Mouse (Mus musculus) embryonic fibroblast, embryonic 13.5 days (primary cell): ENCODE results near the gene Wsb1. TPM values are rescaled to one million over a fixed set of nuclear protein-coding genes. Genes with fewer than 3 reads are reported as not detected.

Experiments used
- H3K27ac ChIP-seq: 2 replicates; pipeline ENCODE4 v1.5.1; 2012; ENCODE audit warnings: low read length, control low read depth, inconsistent platforms; ENCODE audit not compliant: insufficient read depth
- H3K4me1 ChIP-seq: 2 replicates; pipeline ENCODE4 v1.6.1; 2011; ENCODE audit warnings: low read length; ENCODE audit not compliant: control insufficient read depth, insufficient read depth
- H3K4me3 ChIP-seq: 2 replicates; pipeline ENCODE4 v1.5.1; 2011; ENCODE audit warnings: mild to moderate bottlenecking, control low read depth, low read length; ENCODE audit not compliant: insufficient read depth
- CTCF ChIP-seq: IDR thresholded peaks from 2 replicates; pipeline ENCODE4 v1.5.1; 2011; ENCODE audit warnings: mild to moderate bottlenecking, control low read depth, low read length, moderate library complexity, borderline replicate concordance; ENCODE audit not compliant: insufficient read depth
- POLR2A ChIP-seq: IDR thresholded peaks from 2 replicates; pipeline ENCODE4 v1.6.1; 2011; ENCODE audit warnings: low read depth, mild to moderate bottlenecking, control low read depth, low read length, moderate library complexity
- polyA plus RNA-seq: library from polyadenylated mRNA; stranded (reverse); fragments of >200 nt; gene quantifications from 2 replicates; pipeline ENCODE4 v1.2.4, GENCODE M21; 2011; ENCODE audit warnings: low read depth; ENCODE audit not compliant: missing spikeins, insufficient read length

Gene Wsb1
- polyA plus RNA-seq, 1 experiment = 261 TPM

DNA sequence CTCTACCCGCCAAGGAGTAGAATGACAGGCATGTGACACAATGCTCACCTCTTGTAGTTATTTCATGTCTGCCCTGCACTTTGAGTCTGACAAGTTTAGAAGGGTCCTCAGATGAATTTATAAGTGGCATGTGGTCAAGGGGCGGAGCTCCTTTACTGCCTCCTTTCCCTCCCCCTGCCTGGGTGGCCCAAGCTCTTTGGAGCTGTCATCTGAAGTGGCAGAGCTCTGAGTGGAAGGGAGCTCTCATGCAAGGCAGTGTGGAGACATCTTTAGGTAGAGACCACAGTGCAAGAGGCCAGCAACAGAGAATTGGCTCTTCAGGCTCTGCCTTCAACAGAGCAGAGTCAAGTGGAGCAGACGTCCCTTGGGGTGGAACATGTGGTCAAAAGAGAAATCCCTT, 50.0 kb downstream of the Wsb1 start:
- no peaks in the 10 kb centered on the region for H3K4me1 ChIP-seq
- TF ChIP-seq POLR2A = no peak
- TF ChIP-seq CTCF = no peak
- no peak overlapping the region for H3K27ac ChIP-seq
- H3K4me3 ChIP-seq = no peak overlapping the region

DNA sequence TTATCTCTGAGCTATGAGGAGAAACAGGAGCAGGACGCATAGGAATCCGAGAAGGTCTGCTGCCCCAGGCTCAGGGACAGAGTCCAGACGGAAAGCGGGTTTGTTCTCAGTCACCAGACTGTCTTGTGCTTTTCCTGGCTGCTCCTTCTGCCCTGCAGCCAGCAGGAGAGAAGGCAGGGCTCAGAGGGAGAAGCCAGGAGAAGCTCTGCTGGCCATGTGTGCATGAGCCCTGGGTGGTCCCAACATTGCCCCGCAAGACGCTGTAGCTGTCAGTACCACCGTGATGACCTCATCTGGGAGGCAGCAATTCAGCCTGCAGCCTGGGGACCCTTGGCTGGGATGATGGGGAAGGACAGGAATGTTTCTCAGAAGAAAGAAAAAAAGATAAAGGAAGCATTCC, 54.0 kb downstream of the Wsb1 start:
- no peak for TF ChIP-seq CTCF
- TF ChIP-seq POLR2A = no peak
- Histone ChIP-seq H3K4me3 (no peak overlapping the region), H3K27ac (no peak overlapping the region), H3K4me1 (peaks cover 6% of the 10 kb centered on the region)

DNA sequence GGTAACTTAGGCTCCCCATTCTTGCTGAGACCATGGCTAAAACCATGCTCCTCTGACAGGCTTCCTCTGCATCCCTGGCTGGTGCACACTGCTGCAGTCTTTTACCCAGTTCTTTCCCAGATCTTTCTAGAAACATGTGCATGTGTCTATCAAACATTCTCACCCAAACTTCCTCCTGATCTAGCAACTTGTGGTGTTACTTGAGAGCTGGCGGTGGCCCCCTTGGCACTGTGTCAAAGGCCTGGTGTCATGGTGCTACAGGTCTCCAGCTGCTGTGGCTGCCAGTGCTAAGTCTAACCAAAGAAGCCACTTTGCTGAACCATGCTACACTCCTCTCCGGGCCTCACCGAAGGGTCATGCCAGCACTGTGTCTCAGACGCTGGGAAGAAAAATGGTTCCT, 55.9 kb downstream of the Wsb1 start:
- no peak overlapping the region for H3K4me3 ChIP-seq
- H3K4me1 ChIP-seq = peaks cover 6% of the 10 kb centered on the region
- TF ChIP-seq POLR2A (no peak), CTCF (no peak)
- no peak overlapping the region for H3K27ac ChIP-seq

DNA sequence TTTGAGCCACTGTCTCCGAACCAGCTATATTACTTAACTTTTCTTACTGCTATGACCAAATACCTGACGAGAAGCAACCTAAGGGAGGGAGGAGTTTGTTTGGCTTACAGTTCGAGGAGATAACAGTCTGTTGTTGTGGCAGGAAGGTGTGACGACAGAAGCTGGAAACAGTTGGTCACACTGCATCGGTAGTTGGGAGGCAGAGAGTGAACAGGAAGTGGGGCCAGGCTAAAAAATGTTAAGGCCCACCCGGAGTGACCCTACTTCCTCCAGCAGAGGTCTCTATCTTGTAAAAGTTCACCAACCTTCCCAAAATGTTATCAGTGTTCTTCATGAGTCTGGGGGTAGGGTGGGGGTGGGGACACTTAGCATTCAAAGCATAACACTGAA, 56.6 kb downstream of the Wsb1 start:
- no peak for TF ChIP-seq CTCF
- TF ChIP-seq POLR2A = no peak
- no peak overlapping the region for H3K4me3 ChIP-seq
- H3K4me1 ChIP-seq = peaks cover 6% of the 10 kb centered on the region
- no peak overlapping the region for H3K27ac ChIP-seq

DNA sequence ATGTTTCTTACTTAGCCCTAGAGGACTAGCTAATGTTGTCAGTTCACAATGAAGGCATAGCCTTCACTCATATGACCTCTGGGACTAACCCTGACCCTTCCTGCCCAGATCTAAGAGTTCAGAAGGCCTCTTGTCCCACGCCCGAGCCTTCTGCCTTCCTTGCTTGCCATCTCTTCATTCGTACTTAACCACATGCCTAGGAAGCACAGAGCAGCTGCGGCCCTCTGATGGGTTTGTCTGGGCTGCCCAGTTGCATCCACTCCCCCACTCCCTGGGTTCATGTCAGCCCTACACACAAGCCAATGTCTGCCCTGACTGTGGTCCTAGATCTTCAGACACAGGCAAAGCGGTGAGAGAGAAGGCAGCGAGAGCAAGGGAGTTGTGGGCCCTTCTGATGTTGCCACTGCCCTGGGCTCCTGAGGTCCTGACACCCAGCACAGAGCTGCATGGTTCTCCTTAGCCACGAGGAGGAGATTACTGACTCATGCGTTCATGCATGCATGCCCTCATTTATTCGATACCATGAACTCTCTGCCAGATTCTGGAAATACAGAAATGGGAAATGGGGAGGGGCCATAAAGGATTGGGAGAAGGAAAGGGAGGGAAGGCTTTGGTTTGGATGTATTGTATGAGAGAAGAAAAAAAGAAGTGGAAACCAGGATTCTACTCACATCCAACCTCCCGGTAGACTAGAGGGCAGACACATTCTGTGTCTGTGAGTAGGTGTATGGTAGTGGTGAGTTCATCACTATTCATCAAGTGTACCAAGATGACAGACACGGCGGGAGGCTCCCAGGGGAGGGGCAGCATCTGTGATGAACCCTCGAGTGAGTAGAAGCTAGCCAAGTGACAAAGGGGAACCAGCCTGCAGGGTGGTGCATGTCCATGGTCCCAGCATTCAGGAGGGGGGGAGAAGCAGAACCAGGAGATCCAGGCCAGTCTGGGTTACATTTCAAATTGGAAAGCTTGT, 57.3 kb downstream of the Wsb1 start:
- TF ChIP-seq POLR2A (0 out of 2 replicates have a peak, but pooled peaks have one; percentile 38), CTCF (no peak)
- Histone ChIP-seq H3K27ac (peak overlapping the region; percentile 63), H3K4me1 (peaks cover 6% of the 10 kb centered on the region), H3K4me3 (no peak overlapping the region)

DNA sequence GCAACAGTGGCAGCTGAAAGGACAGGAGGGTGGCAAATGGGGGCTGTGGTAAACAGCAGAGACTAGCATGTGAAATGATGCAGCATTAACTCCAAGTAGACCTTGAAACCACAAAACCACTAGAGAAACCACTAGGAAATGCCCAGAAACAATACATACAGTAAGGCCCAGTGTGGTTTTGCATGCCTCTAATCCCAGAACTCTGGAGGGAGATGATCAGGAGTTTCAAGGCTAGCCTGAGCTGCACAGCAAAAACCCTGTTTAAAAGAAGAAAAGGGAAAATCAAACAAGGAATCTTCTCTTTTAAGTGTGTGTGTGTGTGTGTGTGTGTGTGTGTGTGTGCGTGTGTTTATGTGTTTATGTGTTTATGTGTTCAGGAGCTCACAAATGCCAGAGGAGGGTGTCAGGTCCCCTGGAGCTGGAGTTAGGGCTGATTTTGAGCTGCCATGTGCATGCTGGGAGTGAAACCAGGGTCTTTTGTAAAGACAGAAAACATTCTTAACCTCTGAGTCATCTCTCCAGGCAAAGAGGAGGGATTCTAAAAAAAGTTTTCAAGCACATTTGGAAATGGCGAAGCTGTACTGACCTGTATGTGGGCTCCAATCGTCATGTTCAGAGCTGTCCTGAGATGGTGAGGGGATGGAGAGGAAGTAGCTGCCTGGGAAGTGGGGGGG, 58.1 kb downstream of the Wsb1 start:
- no peak for TF ChIP-seq CTCF
- TF ChIP-seq POLR2A = no peak
- Histone ChIP-seq H3K27ac (peak overlapping the region; percentile 63), H3K4me1 (peaks cover 6% of the 10 kb centered on the region), H3K4me3 (no peak overlapping the region)

DNA sequence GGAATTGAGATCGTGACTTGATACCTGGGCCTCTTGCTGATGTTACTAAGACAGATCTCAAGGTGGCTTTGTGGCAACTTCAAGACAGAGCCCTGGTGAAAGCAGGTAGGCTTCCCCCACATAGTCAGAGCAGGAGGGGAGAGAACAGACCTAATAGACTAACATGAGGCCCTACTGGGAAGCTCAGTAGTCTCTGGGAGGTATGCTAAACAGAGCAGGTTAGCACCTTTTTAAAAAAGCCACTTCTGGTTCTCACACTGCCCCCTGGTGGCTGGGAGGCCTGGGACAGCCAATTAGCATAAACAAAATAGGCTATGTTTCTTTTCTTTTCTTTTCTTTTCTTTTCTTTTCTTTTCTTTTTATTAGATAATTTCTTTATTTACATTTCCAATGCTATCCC, 62.3 kb downstream of the Wsb1 start:
- TF ChIP-seq POLR2A (no peak), CTCF (no peak)
- H3K4me1 ChIP-seq = peaks cover 6% of the 10 kb centered on the region
- no peak overlapping the region for H3K27ac ChIP-seq
- no peak overlapping the region for H3K4me3 ChIP-seq

DNA sequence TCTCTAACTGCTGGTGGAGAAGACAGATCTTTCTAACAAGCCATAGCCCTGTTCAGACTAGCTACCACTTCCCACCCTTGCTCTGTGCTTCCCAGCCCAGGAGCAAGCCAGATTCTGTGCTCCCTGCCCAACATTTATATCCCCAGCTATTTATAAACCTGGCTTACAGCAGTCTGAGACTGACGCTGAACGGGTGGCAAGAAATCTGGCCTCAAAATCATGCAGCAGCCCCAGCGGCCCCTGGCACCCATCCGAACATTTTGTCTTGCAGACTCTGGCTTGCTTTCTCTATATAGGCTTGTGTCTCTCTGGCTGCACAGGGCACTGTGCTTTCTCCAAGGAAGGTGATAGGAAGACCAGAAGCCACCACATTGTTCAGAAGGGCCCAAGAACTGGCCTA, 63.3 kb downstream of the Wsb1 start:
- no peaks in the 10 kb centered on the region for H3K4me1 ChIP-seq
- no peak overlapping the region for H3K27ac ChIP-seq
- H3K4me3 ChIP-seq = no peak overlapping the region
- TF ChIP-seq POLR2A = no peak
- TF ChIP-seq CTCF = no peak

DNA sequence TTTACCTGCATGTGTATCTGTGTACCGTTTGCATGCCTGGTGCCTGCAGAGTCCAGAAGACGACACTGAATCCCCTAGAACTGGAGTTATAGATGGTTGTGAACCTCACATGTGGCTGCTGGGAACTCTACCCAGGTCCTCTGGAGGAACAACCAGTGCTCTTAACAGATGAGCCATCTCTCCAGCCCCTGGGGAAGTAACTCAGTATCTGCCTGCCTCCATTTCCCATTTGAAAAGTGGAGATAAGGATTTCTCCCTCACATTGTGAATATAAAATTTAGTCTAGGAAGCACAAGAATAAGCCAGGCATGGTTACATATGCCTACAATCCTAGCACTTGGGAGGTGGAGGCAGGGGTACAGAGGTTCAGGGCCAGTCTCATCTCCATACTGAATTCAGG, 64.2 kb downstream of the Wsb1 start:
- H3K27ac ChIP-seq = no peak overlapping the region
- H3K4me3 ChIP-seq = no peak overlapping the region
- H3K4me1 ChIP-seq = no peaks in the 10 kb centered on the region
- no peak for TF ChIP-seq CTCF
- TF ChIP-seq POLR2A = no peak

Other genes starting within 250 kb of the Wsb1 start
- 3.4 and 3.9 TPM in 2 replicates for gene Ksr1, start 108.3 kb downstream of the Wsb1 start, polyA plus RNA-seq
- gene Gm9964, start 42.2 kb upstream of the Wsb1 start, polyA plus RNA-seq = not detected in 2 replicates
- 56.3 and 65.2 TPM in 2 replicates for gene Nf1, start 85.0 kb upstream of the Wsb1 start, polyA plus RNA-seq
- gene Omg, start 249.4 kb upstream of the Wsb1 start, polyA plus RNA-seq = not detected in 2 replicates